Mouse (Mus musculus) activated CD4-positive, CD25-positive, alpha-beta regulatory T cell, adult 9 weeks (primary cell): ENCODE results near the gene Cd244a. TPM values are rescaled to one million over a fixed set of nuclear protein-coding genes. Genes with fewer than 3 reads are reported as not detected.

Experiments
- polyA plus RNA-seq: library from polyadenylated mRNA; unstranded; fragments of 100-300 nt; shearing (Covaris generic); gene quantifications from one replicate; pipeline ENCODE4 v1.2.1, GENCODE M21; 2017

Cd244a gene
- polyA plus RNA-seq = 0.35 TPM

GRCm38 (mm10) chr1:171558898-171559297 lies at the start of gene Cd244a:
Cd244a (plus strand) TSS chr1:171559193.

GRCm38 (mm10) chr1:171535194-171535593 lies 23.8 kb upstream of the Cd244a start, which contains the start of gene Itln1:
Itln1 (minus strand) TSS chr1:171535294.

GRCm38 (mm10) chr1:171607176-171607575 lies 48.2 kb downstream of the Cd244a start, which contains the start of gene Ly9:
Ly9 (minus strand) TSS chr1:171607410.

GRCm38 (mm10) chr1:171652734-171653133 lies 93.7 kb downstream of the Cd244a start, which contains the start of gene Slamf7:
Slamf7 (minus strand) TSS chr1:171653035.

Other genes starting within 250 kb of the Cd244a start
- 41.6 TPM for gene Dedd, start 230.0 kb upstream of the Cd244a start, polyA plus RNA-seq
- gene Nit1, start 213.5 kb upstream of the Cd244a start, polyA plus RNA-seq = 57.0 TPM
- 113 TPM for gene Pfdn2, start 213.5 kb upstream of the Cd244a start, polyA plus RNA-seq
- 0.24 TPM for gene Klhdc9, start 198.4 kb upstream of the Cd244a start, polyA plus RNA-seq
- 0.17 TPM for gene Nectin4, start 189.1 kb upstream of the Cd244a start, polyA plus RNA-seq
- 268 TPM for gene Arhgap30, start 170.2 kb upstream of the Cd244a start, polyA plus RNA-seq
- 97.6 TPM for gene Usf1, start 147.9 kb upstream of the Cd244a start, polyA plus RNA-seq
- gene Tstd1, start 140.3 kb upstream of the Cd244a start, polyA plus RNA-seq = 4.0 TPM
- gene F11r, start 121.7 kb upstream of the Cd244a start, polyA plus RNA-seq = 0.40 TPM
- 9.2 TPM for gene Alyref2, start 55.7 kb upstream of the Cd244a start, polyA plus RNA-seq
- gene Itln1, start 23.9 kb upstream of the Cd244a start, polyA plus RNA-seq = not detected
- 179 TPM for gene Ly9, start 48.2 kb downstream of the Cd244a start, polyA plus RNA-seq
- 17.1 TPM for gene Slamf7, start 93.8 kb downstream of the Cd244a start, polyA plus RNA-seq
- gene Cd48, start 122.8 kb downstream of the Cd244a start, polyA plus RNA-seq = 555 TPM
- gene Slamf1, start 207.9 kb downstream of the Cd244a start, polyA plus RNA-seq = 102 TPM